Mouse (Mus musculus) olfactory bulb, adult 2 months (tissue): ENCODE data around the gene Hnrnpu.

Source experiments
- CTCF ChIP-seq: fragments of 200-500 bp; IDR thresholded peaks from 2 replicates; pipeline ENCODE4 v1.5.1; 2012; ENCODE audit warnings: low read depth, mild to moderate bottlenecking, low read length, moderate library complexity; ENCODE audit not compliant: insufficient read depth
- POLR2A ChIP-seq: fragments of 200-500 bp; IDR thresholded peaks from 2 replicates; pipeline ENCODE4 v1.6.1; 2012; ENCODE audit warnings: mild to moderate bottlenecking, low read depth, low read length, moderate library complexity; ENCODE audit not compliant: insufficient read depth

GRCm38 (mm10) chr1:178275738-178276053 lies 61.9 kb downstream of the Hnrnpu start:
- TF ChIP-seq CTCF (no peak), POLR2A (no peak)
